Mouse (Mus musculus): ENCODE results near the gene Gtf2f2. TPM values are rescaled to one million over a fixed set of nuclear protein-coding genes. Genes with fewer than 3 reads are reported as not detected.

The Gtf2f2 gene
- total RNA-seq, 1 experiment from 2014 or later = 25.4 TPM

GRCm38 (mm10) chr14:76005011-76005410 lies 5.7 kb downstream of the Gtf2f2 start:
- ATAC-seq (ENCODE audit: extremely low read depth, insufficient number of reproducible peaks, low FRiP score, poor library complexity, severe bottlenecking) = no peak

GRCm38 (mm10) chr14:76001781-76002180 lies 8.9 kb downstream of the Gtf2f2 start:
- no peak for ATAC-seq (ENCODE audit: extremely low read depth, insufficient number of reproducible peaks, low FRiP score, poor library complexity, severe bottlenecking)

- ATAC-seq (ENCODE audit: extremely low read depth, insufficient number of reproducible peaks, low FRiP score, poor library complexity, severe bottlenecking) = no peak
Observed at GRCm38 (mm10) chr14:75998082-75998481, 12.6 kb downstream of the Gtf2f2 start.

- ATAC-seq (ENCODE audit: extremely low read depth, insufficient number of reproducible peaks, low FRiP score, poor library complexity, severe bottlenecking) = no peak
Observed at GRCm38 (mm10) chr14:75992371-75992770, 18.3 kb downstream of the Gtf2f2 start.

GRCm38 (mm10) chr14:75990936-75991335 lies 19.7 kb downstream of the Gtf2f2 start:
- ATAC-seq (ENCODE audit: extremely low read depth, insufficient number of reproducible peaks, low FRiP score, poor library complexity, severe bottlenecking) = no peak

- ATAC-seq (ENCODE audit: extremely low read depth, insufficient number of reproducible peaks, low FRiP score, poor library complexity, severe bottlenecking) = no peak
Observed at GRCm38 (mm10) chr14:75989168-75989567, 21.5 kb downstream of the Gtf2f2 start.

GRCm38 (mm10) chr14:75986878-75987483 lies 23.7 kb downstream of the Gtf2f2 start:
- ATAC-seq (ENCODE audit: extremely low read depth, insufficient number of reproducible peaks, low FRiP score, poor library complexity, severe bottlenecking) = no peak

- no peak for ATAC-seq (ENCODE audit: extremely low read depth, insufficient number of reproducible peaks, low FRiP score, poor library complexity, severe bottlenecking)
Observed at GRCm38 (mm10) chr14:75985112-75985511, 25.6 kb downstream of the Gtf2f2 start.

GRCm38 (mm10) chr14:75983891-75984290 lies 26.8 kb downstream of the Gtf2f2 start:
- no peak for ATAC-seq (ENCODE audit: extremely low read depth, insufficient number of reproducible peaks, low FRiP score, poor library complexity, severe bottlenecking)

GRCm38 (mm10) chr14:75981231-75981630 lies 29.4 kb downstream of the Gtf2f2 start:
- no peak for ATAC-seq (ENCODE audit: extremely low read depth, insufficient number of reproducible peaks, low FRiP score, poor library complexity, severe bottlenecking)

GRCm38 (mm10) chr14:75976107-75976506 lies 34.6 kb downstream of the Gtf2f2 start:
- ATAC-seq (ENCODE audit: extremely low read depth, insufficient number of reproducible peaks, low FRiP score, poor library complexity, severe bottlenecking) = no peak

- no peak for ATAC-seq (ENCODE audit: extremely low read depth, insufficient number of reproducible peaks, low FRiP score, poor library complexity, severe bottlenecking)
Observed at GRCm38 (mm10) chr14:75967291-75967690, 43.4 kb downstream of the Gtf2f2 start.

- ATAC-seq (ENCODE audit: extremely low read depth, insufficient number of reproducible peaks, low FRiP score, poor library complexity, severe bottlenecking) = no peak
Observed at GRCm38 (mm10) chr14:75964433-75964832, 46.2 kb downstream of the Gtf2f2 start.

GRCm38 (mm10) chr14:75964000-75964399 lies 46.7 kb downstream of the Gtf2f2 start:
- ATAC-seq (ENCODE audit: extremely low read depth, insufficient number of reproducible peaks, low FRiP score, poor library complexity, severe bottlenecking) = no peak

- no peak for ATAC-seq (ENCODE audit: extremely low read depth, insufficient number of reproducible peaks, low FRiP score, poor library complexity, severe bottlenecking)
Observed at GRCm38 (mm10) chr14:75963215-75963614, 47.5 kb downstream of the Gtf2f2 start.

- no peak for ATAC-seq (ENCODE audit: extremely low read depth, insufficient number of reproducible peaks, low FRiP score, poor library complexity, severe bottlenecking)
Observed at GRCm38 (mm10) chr14:75962250-75962649, 48.4 kb downstream of the Gtf2f2 start.

GRCm38 (mm10) chr14:75954766-75955165 lies 55.9 kb downstream of the Gtf2f2 start, which contains the start of gene Kctd4:
Kctd4 (plus strand) TSS chr14:75955009.
- no peak for ATAC-seq (ENCODE audit: extremely low read depth, insufficient number of reproducible peaks, low FRiP score, poor library complexity, severe bottlenecking)

- no peak for ATAC-seq (ENCODE audit: extremely low read depth, insufficient number of reproducible peaks, low FRiP score, poor library complexity, severe bottlenecking)
Observed at GRCm38 (mm10) chr14:75953011-75953410, 57.7 kb downstream of the Gtf2f2 start.

- ATAC-seq (ENCODE audit: extremely low read depth, insufficient number of reproducible peaks, low FRiP score, poor library complexity, severe bottlenecking) = no peak
Observed at GRCm38 (mm10) chr14:75947674-75948073, 63.0 kb downstream of the Gtf2f2 start.

- ATAC-seq (ENCODE audit: extremely low read depth, insufficient number of reproducible peaks, low FRiP score, poor library complexity, severe bottlenecking) = no peak
Observed at GRCm38 (mm10) chr14:75942365-75942764, 68.3 kb downstream of the Gtf2f2 start.

GRCm38 (mm10) chr14:75941500-75941899 lies 69.2 kb downstream of the Gtf2f2 start:
- no peak for ATAC-seq (ENCODE audit: extremely low read depth, insufficient number of reproducible peaks, low FRiP score, poor library complexity, severe bottlenecking)

Data from neutrophil, adult 5-6 weeks (primary cell).